Mouse (Mus musculus) olfactory bulb, adult 2 months (tissue): ENCODE measurements around the gene Spata3.

Source experiments
- CTCF ChIP-seq: fragments of 200-500 bp; IDR thresholded peaks from 2 replicates; pipeline ENCODE4 v1.5.1; 2012; ENCODE audit warnings: low read depth, mild to moderate bottlenecking, low read length, moderate library complexity; ENCODE audit not compliant: insufficient read depth
- POLR2A ChIP-seq: fragments of 200-500 bp; IDR thresholded peaks from 2 replicates; pipeline ENCODE4 v1.6.1; 2012; ENCODE audit warnings: mild to moderate bottlenecking, low read depth, low read length, moderate library complexity; ENCODE audit not compliant: insufficient read depth

GRCm38 (mm10) chr1:85972341-85972740 lies 44.3 kb upstream of the Spata3 start:
- TF ChIP-seq POLR2A (no peak), CTCF (no peak)
